In the genomic region with DNA sequence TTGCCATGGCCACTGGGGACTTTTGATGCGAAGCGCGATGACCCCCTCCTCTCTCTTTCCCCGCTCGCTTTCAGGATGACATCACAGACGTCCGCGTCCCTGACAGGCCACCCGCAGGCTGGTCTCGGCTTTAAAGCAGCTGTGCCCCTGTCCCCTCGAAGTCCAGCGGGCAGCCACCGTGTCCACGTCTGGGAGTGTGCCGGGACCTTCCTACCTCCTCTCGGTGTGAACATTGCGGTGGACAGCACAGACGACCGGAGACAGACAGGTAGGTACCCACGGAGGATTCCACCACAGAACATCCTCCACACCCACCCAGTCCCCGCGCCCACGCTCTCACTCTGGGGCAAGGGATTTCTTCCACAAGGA, we compare ENCODE assay signal across 9 mouse cellular contexts. TPM values are rescaled to one million over a fixed set of nuclear protein-coding genes. Genes with fewer than 3 reads are reported as not detected.
DNase-seq lines count a peak whose midpoint lies in the region; ATAC-seq and TF ChIP-seq lines count a peak whose summit lies in the region.
"Had no signal": no experiment of that assay in that cellular context is flagged by ENCODE, and none has a peak within 500 bp of the region (broad histone marks: within the 10 kb centered on the region; RNA-seq: fewer than 3 reads in every experiment).

No protein-coding gene starts in this region.

- TF ChIP-seq CTCF in kidney, postnatal 0 days (IDR thresholded peaks at IDR 0.05; ENCODE audit: low read depth) = no peak
- no peak for TF ChIP-seq CTCF in kidney, adult 2 months (conservative IDR thresholded peaks at IDR 0.05; ENCODE audit: insufficient read depth, insufficient read length, low read depth, low read length)
- no peak for TF ChIP-seq CTCF in forebrain, postnatal 0 days (IDR thresholded peaks at IDR 0.05; ENCODE audit: low read depth)

- no peaks in the 10 kb centered on the region for H3K9me3 ChIP-seq in kidney, postnatal 0 days (replicated peaks; ENCODE audit: low read length)
- H3K9me3 ChIP-seq in forebrain, postnatal 0 days (ENCODE audit: low read length) = no peaks in the 10 kb centered on the region
- no peaks in the 10 kb centered on the region for H3K9me3 ChIP-seq in limb, embryonic 13.5 days

- peak overlapping the region; percentile 43 for H3K4me2 ChIP-seq in kidney, postnatal 0 days (ENCODE audit: low read length)
- peak overlapping the region; percentile 62 for H3K4me2 ChIP-seq in forebrain, postnatal 0 days (ENCODE audit: low read depth)
- peak overlapping the region; percentile 66 for H3K4me2 ChIP-seq in limb, embryonic 13.5 days (replicated peaks)

- peak; percentile 34 for ATAC-seq in kidney, postnatal 0 days (replicated peaks; ENCODE audit: low FRiP score, low read depth)
- 0 out of 2 replicates have a peak, but pooled peaks have one; percentile 37 for ATAC-seq in common myeloid progenitor, adult 5-6 weeks (replicated peaks; ENCODE audit: low read depth, poor library complexity, severe bottlenecking)
- peak; percentile 82 for ATAC-seq in forebrain, postnatal 0 days
- ATAC-seq in limb, embryonic 13.5 days (ENCODE audit: low FRiP score, low read depth) = 0 out of 2 replicates have a peak, but pooled peaks have one; percentile 13

- peak; percentile 29 for DNase-seq in kidney, postnatal 0 days (ENCODE audit: low spot score)
- DNase-seq in kidney, adult 2 months = no peak
- peak; percentile 86 for DNase-seq in forebrain, postnatal 0 days
- DNase-seq in right cerebral cortex, postnatal 4 days = peak; percentile 72
- DNase-seq in gastrocnemius, adult 18-20 months (ENCODE audit: low spot score) = no peak
- no peak for DNase-seq in lung, adult 18-20 months

- no peak overlapping the region for H3K9ac ChIP-seq in kidney, postnatal 0 days (ENCODE audit: low read depth, low read length)
- H3K9ac ChIP-seq in forebrain, postnatal 0 days = peak overlapping the region; percentile 74
- peak overlapping the region; percentile 48; the same call in 1 of the 2 replicates for H3K9ac ChIP-seq in limb, embryonic 13.5 days

- no peaks in the 10 kb centered on the region for H3K4me1 ChIP-seq in kidney, postnatal 0 days (replicated peaks; ENCODE audit: insufficient read depth, low read length)
- H3K4me1 ChIP-seq in kidney, adult 2 months (ENCODE audit: control insufficient read depth, insufficient read depth, low read length) = no peaks in the 10 kb centered on the region
- peaks cover 32% of the 10 kb centered on the region for H3K4me1 ChIP-seq in forebrain, postnatal 0 days (ENCODE audit: insufficient read depth)
- peaks cover 21% of the 10 kb centered on the region for H3K4me1 ChIP-seq in limb, embryonic 13.5 days

- H3K4me3 ChIP-seq in kidney, postnatal 0 days (replicated peaks; ENCODE audit: low read depth, low read length) = 0 out of 2 replicates have a peak overlapping the region, but pooled peaks have one; percentile 1
- no peak overlapping the region for H3K4me3 ChIP-seq in kidney, adult 2 months (ENCODE audit: insufficient read depth, low read depth, low read length)
- H3K4me3 ChIP-seq in forebrain, postnatal 0 days (ENCODE audit: low read depth, low read length) = peak overlapping the region; percentile 56
- peak overlapping the region; percentile 37 for H3K4me3 ChIP-seq in limb, embryonic 13.5 days

- no peak for TF ChIP-seq POLR2A in kidney, adult 2 months (IDR thresholded peaks at IDR 0.05; ENCODE audit: low read depth, low read length)

- peaks cover 30% of the 10 kb centered on the region for H3K27me3 ChIP-seq in kidney, postnatal 0 days (ENCODE audit: insufficient read depth, low read length)
- H3K27me3 ChIP-seq in kidney, adult 2 months (replicated peaks; ENCODE audit: control insufficient read depth, insufficient read depth, low read length) = peaks cover 6% of the 10 kb centered on the region
- no peaks in the 10 kb centered on the region for H3K27me3 ChIP-seq in forebrain, postnatal 0 days (ENCODE audit: insufficient read depth, low read length)
- H3K27me3 ChIP-seq in limb, embryonic 13.5 days = peaks cover 71% of the 10 kb centered on the region

- H3K27ac ChIP-seq in kidney, postnatal 0 days = no peak overlapping the region
- H3K27ac ChIP-seq in kidney, adult 2 months (ENCODE audit: insufficient read depth, low read depth, low read length) = no peak overlapping the region
- H3K27ac ChIP-seq in forebrain, postnatal 0 days (ENCODE audit: low read depth, low read length) = peak overlapping the region; percentile 89
- no peak overlapping the region for H3K27ac ChIP-seq in limb, embryonic 13.5 days
- H3K27ac ChIP-seq: macrophage had no signal

- WGBS in kidney, postnatal 0 days = 3% methylated on average over 22 of the region's 23 CpGs
- WGBS in kidney, adult 2 months = 2% methylated on average over 23 of the region's 23 CpGs
- 1% methylated on average over 23 of the region's 23 CpGs for WGBS in forebrain, postnatal 0 days
- WGBS in limb, embryonic 13.5 days = 1% methylated on average over 23 of the region's 23 CpGs

- no peaks in the 10 kb centered on the region for H3K36me3 ChIP-seq in kidney, postnatal 0 days (ENCODE audit: insufficient read depth, low read length)
- H3K36me3 ChIP-seq in kidney, adult 2 months (ENCODE audit: control insufficient read depth, insufficient read depth, low read length) = no peaks in the 10 kb centered on the region
- H3K36me3 ChIP-seq in forebrain, postnatal 0 days (ENCODE audit: insufficient read depth) = no peaks in the 10 kb centered on the region; the same call in 1 of the 2 replicates
- no peaks in the 10 kb centered on the region for H3K36me3 ChIP-seq in limb, embryonic 13.5 days

RNA-seq across cellular contexts. Expression of gene Aen, which starts 13.2 kb away (rescaled TPM):
- 33.1 and 37.5 TPM in 2 replicates for polyA plus RNA-seq in kidney, postnatal 0 days (2015; fragmentation: Nextera tagmentation; extraction: Ambion mirVana)
- 20.1 and 20.7 TPM in 2 replicates for polyA plus RNA-seq in kidney, adult 2 months (2012; rRNA removed)
- total RNA-seq in common myeloid progenitor, adult 5-6 weeks (2017) = 28.7 and 48.2 TPM in 2 replicates
- 40.5 and 43.1 TPM in 2 replicates for total RNA-seq in forebrain, postnatal 0 days (2014; rRNA removed)
- 57.7 and 58.9 TPM in 2 replicates for polyA plus RNA-seq in forebrain, postnatal 0 days (2015; fragmentation: Nextera tagmentation; extraction: Ambion mirVana)
- polyA plus RNA-seq in limb, embryonic 13.5 days (2015; fragmentation: Nextera tagmentation; extraction: Ambion mirVana) = 41.0 and 42.0 TPM in 2 replicates
- total RNA-seq in gastrocnemius, adult 18-20 months (2021) = 10 to 100 TPM; 51.1 to 52.9 TPM

RNA-seq across cellular contexts. Expression of gene Isg20, which starts 30.8 kb away (rescaled TPM):
- polyA plus RNA-seq in kidney, postnatal 0 days (2015; fragmentation: Nextera tagmentation; extraction: Ambion mirVana) = 2.3 and 2.8 TPM in 2 replicates
- 10.9 and 12.5 TPM in 2 replicates for polyA plus RNA-seq in kidney, adult 2 months (2012; rRNA removed)
- 27.0 and 29.5 TPM in 2 replicates for total RNA-seq in common myeloid progenitor, adult 5-6 weeks (2017)
- 0.38 and 2.2 TPM in 2 replicates for total RNA-seq in forebrain, postnatal 0 days (2014; rRNA removed)
- 0.87 and 1.6 TPM in 2 replicates for polyA plus RNA-seq in forebrain, postnatal 0 days (2015; fragmentation: Nextera tagmentation; extraction: Ambion mirVana)
- polyA plus RNA-seq in limb, embryonic 13.5 days (2015; fragmentation: Nextera tagmentation; extraction: Ambion mirVana) = 0.57 and 0.94 TPM in 2 replicates
- total RNA-seq in gastrocnemius, adult 18-20 months (2021) = 1 to 10 TPM; 1.3 to 1.9 TPM

RNA-seq across cellular contexts. Expression of gene Det1, which starts 35.4 kb away (rescaled TPM):
- polyA plus RNA-seq in kidney, postnatal 0 days (2015; fragmentation: Nextera tagmentation; extraction: Ambion mirVana) = 13.9 TPM in 2 replicates
- polyA plus RNA-seq in kidney, adult 2 months (2012; rRNA removed) = 10.6 and 11.2 TPM in 2 replicates
- total RNA-seq in common myeloid progenitor, adult 5-6 weeks (2017) = 16.2 and 17.6 TPM in 2 replicates
- total RNA-seq in forebrain, postnatal 0 days (2014; rRNA removed) = 9.8 and 11.9 TPM in 2 replicates
- 6.2 and 7.0 TPM in 2 replicates for polyA plus RNA-seq in forebrain, postnatal 0 days (2015; fragmentation: Nextera tagmentation; extraction: Ambion mirVana)
- polyA plus RNA-seq in limb, embryonic 13.5 days (2015; fragmentation: Nextera tagmentation; extraction: Ambion mirVana) = 21.0 and 22.2 TPM in 2 replicates
- total RNA-seq in gastrocnemius, adult 18-20 months (2021) = 10 to 100 TPM; 21.9 to 22.3 TPM

Comparison
In these comparisons a context has a peak if more than half of its experiments do, and no peak if none do; other contexts are left out.
1. DNase-seq: peak in kidney, postnatal 0 days (single experiment), forebrain, postnatal 0 days (single experiment) and right cerebral cortex, postnatal 4 days (single experiment); none in kidney, adult 2 months (single experiment), gastrocnemius, adult 18-20 months (single experiment) and lung, adult 18-20 months (0 of 2).
2. ATAC-seq: peak in every context shown above with its lines; median percentile 82 in forebrain, postnatal 0 days; 37 in common myeloid progenitor, adult 5-6 weeks; 34 in kidney, postnatal 0 days; 13 in limb, embryonic 13.5 days.
3. Peak in every context shown above with its lines, with median percentiles within 50 percentile points of each other: H3K4me2 ChIP-seq.